Mouse (Mus musculus): ENCODE data around the gene Theg. TPM values are rescaled to one million over a fixed set of nuclear protein-coding genes. Genes with fewer than 3 reads are reported as not detected.

Gene Theg
- polyA plus RNA-seq, 1 experiment from 2014 or later: 0.37 TPM

DNA sequence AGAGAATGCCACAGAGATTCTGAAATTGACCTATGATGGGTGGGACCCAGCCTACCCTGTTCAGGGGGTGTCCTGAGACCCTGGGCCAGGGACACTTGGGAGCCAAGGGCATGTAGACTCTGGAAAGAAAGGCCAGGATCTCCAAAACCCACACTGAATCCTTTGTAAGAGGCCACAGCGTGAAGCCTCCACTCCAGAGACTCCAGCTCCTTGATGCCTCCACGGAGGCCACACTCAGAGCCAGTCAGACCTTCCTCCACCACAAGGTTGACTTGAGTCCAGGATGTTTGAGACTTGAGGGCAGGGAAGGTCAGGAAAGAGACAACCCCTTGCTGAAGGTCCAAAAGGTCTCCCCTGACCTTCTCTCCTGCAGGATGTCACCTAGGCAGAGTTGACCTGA lies 52.7 kb downstream of the Theg start:
- Histone ChIP-seq H3K4me3 (replicated peaks) (no peak overlapping the region), H3K27me3 (replicated peaks) (no peaks in the 10 kb centered on the region), H3K4me1 (peaks cover 15% of the 10 kb centered on the region), H3K27ac (replicated peaks) (no peak overlapping the region), H3K9ac (replicated peaks) (no peak overlapping the region), H3K9me3 (replicated peaks) (no peaks in the 10 kb centered on the region), H3K36me3 (peaks cover 8% of the 10 kb centered on the region; the same call in 1 of the 2 replicates), H3K4me2 (peak overlapping the region; percentile 94; the same call in 1 of the 2 replicates)
- ATAC-seq (ENCODE audit: low FRiP score): no peak
- WGBS: 83% methylated on average over 2 of the region's 2 CpGs

DNA sequence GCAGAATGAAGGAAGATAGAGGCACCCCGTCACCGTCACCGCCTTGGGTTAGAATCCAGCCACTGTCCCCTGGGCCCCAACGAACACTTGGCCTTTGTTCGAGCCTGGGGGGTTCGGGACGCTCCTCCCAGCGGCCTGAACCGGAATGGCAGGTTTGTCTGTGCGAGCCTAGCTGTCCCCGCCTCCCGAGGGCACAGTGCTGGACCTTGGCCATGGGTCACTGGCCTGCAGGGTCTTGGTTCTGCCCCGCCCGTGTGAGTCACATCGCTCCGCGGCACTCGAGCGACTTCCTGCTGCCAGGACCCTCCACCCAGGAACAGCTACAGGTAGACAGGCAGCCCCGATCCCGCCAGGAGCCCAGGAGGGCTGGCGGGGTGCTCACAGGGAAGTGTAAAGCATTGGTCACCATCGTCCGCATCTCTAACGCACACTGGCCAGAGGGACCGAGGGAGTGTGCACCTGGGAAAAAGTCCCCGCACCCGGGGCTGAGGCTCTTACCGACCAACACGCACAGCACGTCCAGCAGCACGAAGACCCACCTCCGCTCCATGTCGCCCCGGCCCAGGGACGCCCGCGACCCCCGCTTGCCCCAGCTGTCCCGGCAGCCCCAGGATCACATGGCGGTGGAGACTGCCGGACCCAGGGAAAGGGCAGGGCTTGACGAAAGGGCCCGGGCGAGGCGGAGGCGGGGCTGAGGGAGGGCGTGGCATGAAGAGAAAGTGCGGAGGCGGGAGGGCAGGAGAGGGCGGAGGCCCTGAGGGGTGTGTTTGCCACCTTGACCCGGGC lies 53.8 kb downstream of the Theg start, which contains the start of gene Plpp2:
Gene Plpp2, minus strand, starts transcription at position 671 of the 786 bp plus-strand sequence.
- peak; percentile 62 for ATAC-seq (ENCODE audit: low FRiP score)
- WGBS: under 1% methylated on average over 52 of the region's 52 CpGs
- Histone ChIP-seq H3K9me3 (replicated peaks) (no peaks in the 10 kb centered on the region), H3K4me2 (peak within 1 kb of the TSS; percentile 94), H3K9ac (replicated peaks) (peak within 1 kb of the TSS; percentile 60), H3K36me3 (no peaks in the 10 kb centered on the region), H3K27me3 (replicated peaks) (no peaks in the 10 kb centered on the region), H3K4me1 (peaks cover 15% of the 10 kb centered on the region), H3K4me3 (replicated peaks) (peak within 1 kb of the TSS; percentile 60), H3K27ac (replicated peaks) (no peak within 1 kb of the TSS)

DNA sequence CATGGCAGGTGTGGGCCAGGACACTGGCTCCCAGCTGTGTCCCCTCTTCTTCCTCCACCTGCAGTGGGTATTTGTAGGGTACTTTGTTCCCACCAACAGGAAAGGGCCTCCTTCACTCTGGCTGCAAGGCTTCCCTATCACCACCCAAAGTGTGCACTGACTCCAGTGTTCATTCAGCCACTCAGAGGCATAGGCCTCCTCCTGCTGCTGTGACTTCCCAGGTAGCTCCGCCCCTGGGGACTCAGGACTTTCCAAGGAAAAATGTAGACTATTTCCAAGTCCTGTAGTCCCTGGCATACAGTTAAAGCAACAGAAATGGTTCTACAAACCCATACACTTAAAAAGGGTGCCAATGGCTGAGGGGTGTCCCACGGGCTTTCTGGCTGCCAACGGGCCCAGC lies 54.5 kb downstream of the Theg start:
- no peaks in the 10 kb centered on the region for H3K36me3 ChIP-seq
- peaks cover 15% of the 10 kb centered on the region for H3K4me1 ChIP-seq
- H3K4me2 ChIP-seq: peak overlapping the region; percentile 94
- H3K9ac ChIP-seq (replicated peaks): peak overlapping the region; percentile 60
- H3K4me3 ChIP-seq (replicated peaks): peak overlapping the region; percentile 60
- WGBS: 27% methylated on average over 3 of the region's 3 CpGs
- no peak overlapping the region for H3K27ac ChIP-seq (replicated peaks)
- H3K9me3 ChIP-seq (replicated peaks): no peaks in the 10 kb centered on the region
- no peak; the same call in 1 of the 2 replicates for ATAC-seq (ENCODE audit: low FRiP score)
- no peaks in the 10 kb centered on the region for H3K27me3 ChIP-seq (replicated peaks)

DNA sequence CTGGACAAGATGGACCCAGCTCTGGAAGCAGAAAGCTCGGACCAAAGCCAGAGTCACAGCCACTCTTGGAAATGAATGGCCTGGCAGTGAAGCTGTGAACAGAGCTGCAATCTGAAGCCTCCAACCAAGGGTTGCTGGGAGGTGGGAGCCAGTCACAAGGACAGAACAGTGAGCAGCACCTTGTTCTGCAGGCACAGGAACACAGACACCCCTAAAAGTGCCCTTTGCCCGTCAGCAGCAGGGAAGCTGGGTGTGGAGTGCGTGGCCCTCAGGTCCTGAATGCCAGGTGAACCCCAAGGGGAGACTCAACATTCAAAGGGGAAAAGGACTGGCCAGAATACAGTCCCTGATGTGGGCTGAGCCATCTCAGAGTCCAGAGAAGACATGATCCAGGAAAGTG lies 55.5 kb downstream of the Theg start:
- Histone ChIP-seq H3K27ac (replicated peaks) (no peak overlapping the region), H3K4me3 (replicated peaks) (no peak overlapping the region), H3K27me3 (replicated peaks) (no peaks in the 10 kb centered on the region), H3K9ac (replicated peaks) (no peak overlapping the region), H3K9me3 (replicated peaks) (no peaks in the 10 kb centered on the region), H3K4me2 (no peak overlapping the region), H3K36me3 (peaks cover 4% of the 10 kb centered on the region), H3K4me1 (peaks cover 15% of the 10 kb centered on the region)
- 89% methylated on average over 3 of the region's 3 CpGs for WGBS
- ATAC-seq (ENCODE audit: low FRiP score): no peak

DNA sequence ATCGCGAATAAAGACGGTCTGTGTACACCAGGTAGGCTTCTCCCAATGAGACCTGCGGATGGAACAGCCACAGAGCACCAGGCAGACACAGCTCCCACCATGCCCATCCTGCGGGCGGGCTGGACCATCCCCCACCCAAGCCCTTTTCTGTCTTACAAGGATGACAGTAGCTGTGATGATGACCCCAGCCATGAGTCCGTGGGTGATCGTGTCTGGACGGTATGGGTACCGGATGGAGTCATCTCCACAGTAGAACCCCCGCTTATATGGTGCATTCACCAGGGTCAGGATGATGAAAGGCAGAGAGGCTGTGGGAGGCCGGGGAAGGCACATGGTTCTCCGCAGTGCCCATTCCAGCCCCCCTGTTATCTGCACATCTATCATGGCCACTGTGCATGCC lies 56.4 kb downstream of the Theg start:
- Histone ChIP-seq H3K27ac (replicated peaks) (no peak overlapping the region), H3K4me2 (no peak overlapping the region), H3K36me3 (peaks cover 6% of the 10 kb centered on the region), H3K9me3 (replicated peaks) (no peaks in the 10 kb centered on the region), H3K4me3 (replicated peaks) (no peak overlapping the region), H3K4me1 (peaks cover 15% of the 10 kb centered on the region), H3K9ac (replicated peaks) (no peak overlapping the region), H3K27me3 (replicated peaks) (no peaks in the 10 kb centered on the region)
- no peak for ATAC-seq (ENCODE audit: low FRiP score)
- WGBS: 96% methylated on average over 13 of the region's 13 CpGs

DNA sequence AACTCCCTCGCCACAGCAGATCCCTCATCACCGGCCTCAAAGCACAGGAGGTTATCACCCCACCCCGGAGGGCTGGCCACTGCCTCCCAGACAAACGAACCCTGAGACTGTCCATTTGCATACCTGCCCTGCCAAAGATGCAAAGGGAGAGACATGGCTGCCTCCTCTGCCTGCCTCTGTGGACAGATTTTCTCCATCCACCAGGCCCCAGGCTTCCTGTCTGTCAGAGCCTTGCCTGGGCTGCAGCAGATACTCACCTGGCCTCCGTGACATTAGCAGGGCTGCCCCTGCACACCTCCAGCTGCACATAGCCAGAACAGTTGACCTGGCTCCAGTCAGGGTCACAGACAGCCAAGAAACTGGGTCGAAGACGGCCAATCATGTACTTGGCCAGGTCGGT lies 56.9 kb downstream of the Theg start:
- no peak overlapping the region for H3K27ac ChIP-seq (replicated peaks)
- H3K4me1 ChIP-seq: peaks cover 15% of the 10 kb centered on the region
- no peak overlapping the region for H3K9ac ChIP-seq (replicated peaks)
- H3K4me2 ChIP-seq: no peak overlapping the region
- H3K9me3 ChIP-seq (replicated peaks): no peaks in the 10 kb centered on the region
- H3K36me3 ChIP-seq: peaks cover 6% of the 10 kb centered on the region
- ATAC-seq (ENCODE audit: low FRiP score): no peak
- H3K4me3 ChIP-seq (replicated peaks): no peak overlapping the region
- 69% methylated on average over 8 of the region's 8 CpGs for WGBS
- no peaks in the 10 kb centered on the region for H3K27me3 ChIP-seq (replicated peaks)

DNA sequence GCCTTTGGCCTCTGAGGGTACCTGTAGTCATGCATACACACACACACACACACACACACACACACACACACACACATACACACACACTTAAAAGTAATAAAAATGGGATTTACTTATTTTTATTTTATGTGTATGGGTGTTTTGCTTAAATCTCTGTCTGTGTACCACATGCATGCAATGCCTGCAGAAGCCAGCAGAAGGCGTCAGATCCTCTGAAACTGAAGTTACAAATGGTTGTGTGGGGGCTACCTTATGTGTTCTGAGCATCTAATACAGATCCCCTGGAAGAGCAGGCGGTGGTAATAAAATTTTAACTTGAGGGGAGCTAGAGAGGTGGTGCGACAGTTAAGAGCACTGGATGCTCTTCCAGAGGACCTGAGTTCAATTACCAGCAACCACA lies 59.0 kb downstream of the Theg start:
- 78% methylated on average over 3 of the region's 3 CpGs for WGBS
- ATAC-seq (ENCODE audit: low FRiP score): no peak
- H3K27ac ChIP-seq (replicated peaks): no peak overlapping the region
- H3K36me3 ChIP-seq: peaks cover 6% of the 10 kb centered on the region
- no peaks in the 10 kb centered on the region for H3K27me3 ChIP-seq (replicated peaks)
- no peak overlapping the region for H3K9ac ChIP-seq (replicated peaks)
- H3K4me1 ChIP-seq: peaks cover 6% of the 10 kb centered on the region
- H3K9me3 ChIP-seq (replicated peaks): no peaks in the 10 kb centered on the region
- H3K4me2 ChIP-seq: no peak overlapping the region
- H3K4me3 ChIP-seq (replicated peaks): no peak overlapping the region

DNA sequence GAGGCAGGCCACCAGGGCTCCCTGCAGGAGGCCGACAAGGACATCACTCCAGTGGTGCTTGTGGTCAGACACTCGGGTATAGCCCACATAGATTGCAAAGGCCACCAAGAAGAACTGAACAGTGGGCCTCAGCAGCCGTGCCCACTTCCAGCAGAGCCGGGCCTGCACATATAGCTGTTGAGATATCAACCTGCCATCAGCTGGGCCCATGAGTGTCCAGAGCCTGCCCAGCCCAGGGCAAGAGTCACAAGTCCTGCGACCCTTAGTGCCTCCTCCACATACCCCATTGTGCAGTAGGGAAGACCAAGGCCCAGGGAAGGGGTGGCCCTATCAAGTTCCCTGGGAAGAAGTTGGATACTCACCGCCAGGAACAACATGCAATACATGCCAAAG lies 59.7 kb downstream of the Theg start:
- whole genome bisulfite sequencing: 92% methylated on average over 6 of the region's 6 CpGs
- H3K9ac ChIP-seq (replicated peaks): no peak overlapping the region
- no peaks in the 10 kb centered on the region for H3K4me1 ChIP-seq
- H3K36me3 ChIP-seq: peaks cover 6% of the 10 kb centered on the region
- no peak overlapping the region for H3K4me3 ChIP-seq (replicated peaks)
- no peak overlapping the region for H3K27ac ChIP-seq (replicated peaks)
- H3K9me3 ChIP-seq (replicated peaks): no peaks in the 10 kb centered on the region
- H3K4me2 ChIP-seq: no peak overlapping the region
- ATAC-seq (ENCODE audit: low FRiP score): no peak
- no peaks in the 10 kb centered on the region for H3K27me3 ChIP-seq (replicated peaks)

DNA sequence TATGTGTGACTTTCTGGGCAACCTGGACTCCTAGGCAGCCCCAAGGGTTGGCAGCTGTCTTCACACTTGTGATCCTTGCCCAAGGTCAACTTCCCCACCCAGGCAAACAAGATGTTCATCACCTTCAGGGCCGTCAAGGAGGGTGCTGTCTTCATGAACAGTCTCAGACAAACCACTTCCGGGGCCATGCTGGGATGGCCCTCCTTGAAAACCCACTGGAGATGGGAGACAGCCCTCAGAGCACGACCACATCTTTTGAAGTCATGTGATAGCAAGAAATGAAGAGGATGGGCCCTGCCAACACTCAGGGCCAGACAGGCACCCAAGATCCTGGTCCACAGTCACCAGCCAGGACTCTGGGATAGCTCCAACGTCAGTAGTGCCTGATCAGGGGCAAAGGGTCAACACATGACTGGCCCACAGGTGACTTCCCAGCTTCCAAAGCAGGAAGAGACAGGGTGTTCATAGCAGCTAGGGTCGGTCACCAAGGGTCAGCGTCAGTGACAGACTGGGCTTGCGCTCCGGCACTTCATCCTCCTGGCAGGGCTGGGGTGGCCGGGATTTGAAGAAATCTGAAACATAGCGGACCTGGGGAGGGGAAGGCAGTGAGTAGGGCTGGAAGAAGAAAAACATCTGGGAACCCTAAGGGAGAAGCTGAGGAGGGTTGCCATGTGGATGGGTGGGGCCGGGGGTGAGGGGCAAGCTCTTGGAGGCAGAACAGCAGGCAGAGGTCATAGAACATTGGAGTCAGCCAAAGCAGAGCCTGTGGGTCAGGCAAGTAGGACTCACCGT lies 60.3 kb downstream of the Theg start:
- Histone ChIP-seq H3K36me3 (peaks cover 6% of the 10 kb centered on the region), H3K27me3 (replicated peaks) (no peaks in the 10 kb centered on the region), H3K4me3 (replicated peaks) (no peak overlapping the region), H3K4me2 (no peak overlapping the region), H3K4me1 (no peaks in the 10 kb centered on the region), H3K27ac (replicated peaks) (no peak overlapping the region), H3K9ac (replicated peaks) (no peak overlapping the region), H3K9me3 (replicated peaks) (no peaks in the 10 kb centered on the region)
- 94% methylated on average over 12 of the region's 12 CpGs for WGBS
- ATAC-seq (ENCODE audit: low FRiP score): no peak

Small RNAs within 50 kb of the gene (microRNA-seq; reads per million reads assigned to microRNA genes)
- not detected for gene Mir6909

Other genes starting within 250 kb of the Theg start
- gene Vmn2r82, start 230.8 kb downstream of the Theg start, polyA plus RNA-seq (2015; fragmentation: Nextera tagmentation; extraction: Ambion mirVana): not detected in 2 replicates
- gene Vmn2r83, start 118.6 kb downstream of the Theg start, polyA plus RNA-seq (2015; fragmentation: Nextera tagmentation; extraction: Ambion mirVana): 0.08 TPM in 1 of 2 replicates, not detected in the other
- gene Plpp2, start 53.5 kb downstream of the Theg start, polyA plus RNA-seq (2015; fragmentation: Nextera tagmentation; extraction: Ambion mirVana): 23.7 and 26.2 TPM in 2 replicates
- 61.7 and 68.6 TPM in 2 replicates for gene Mier2, start 32.1 kb downstream of the Theg start, polyA plus RNA-seq (2015; fragmentation: Nextera tagmentation; extraction: Ambion mirVana)
- 0.40 and 0.55 TPM in 2 replicates for gene C2cd4c, start 26.7 kb upstream of the Theg start, polyA plus RNA-seq (2015; fragmentation: Nextera tagmentation; extraction: Ambion mirVana)
- gene Shc2, start 50.6 kb upstream of the Theg start, polyA plus RNA-seq (2015; fragmentation: Nextera tagmentation; extraction: Ambion mirVana): 24.7 and 28.9 TPM in 2 replicates
- 0.14 and 0.17 TPM in 2 replicates for gene Odf3l2, start 58.4 kb upstream of the Theg start, polyA plus RNA-seq (2015; fragmentation: Nextera tagmentation; extraction: Ambion mirVana)
- 1.0 and 4.1 TPM in 2 replicates for gene Madcam1, start 77.2 kb upstream of the Theg start, polyA plus RNA-seq (2015; fragmentation: Nextera tagmentation; extraction: Ambion mirVana)
- gene Tpgs1, start 82.0 kb upstream of the Theg start, polyA plus RNA-seq (2015; fragmentation: Nextera tagmentation; extraction: Ambion mirVana): 109 and 115 TPM in 2 replicates
- gene Cdc34, start 94.9 kb upstream of the Theg start, polyA plus RNA-seq (2015; fragmentation: Nextera tagmentation; extraction: Ambion mirVana): 83.0 and 83.4 TPM in 2 replicates
- 1.1 TPM in 2 replicates for gene Gzmm, start 101.7 kb upstream of the Theg start, polyA plus RNA-seq (2015; fragmentation: Nextera tagmentation; extraction: Ambion mirVana)
- gene Bsg, start 117.2 kb upstream of the Theg start, polyA plus RNA-seq (2015; fragmentation: Nextera tagmentation; extraction: Ambion mirVana): 958 and 1,001 TPM in 2 replicates
- gene Hcn2, start 129.3 kb upstream of the Theg start, polyA plus RNA-seq (2015; fragmentation: Nextera tagmentation; extraction: Ambion mirVana): 2.0 and 3.0 TPM in 2 replicates
- 43.4 TPM in 2 replicates for gene Polrmt, start 159.2 kb upstream of the Theg start, polyA plus RNA-seq (2015; fragmentation: Nextera tagmentation; extraction: Ambion mirVana)
- 2.7 and 3.4 TPM in 2 replicates for gene Fgf22, start 167.7 kb upstream of the Theg start, polyA plus RNA-seq (2015; fragmentation: Nextera tagmentation; extraction: Ambion mirVana)
- 108 and 110 TPM in 2 replicates for gene Rnf126, start 179.6 kb upstream of the Theg start, polyA plus RNA-seq (2015; fragmentation: Nextera tagmentation; extraction: Ambion mirVana)
- 2.6 and 4.5 TPM in 2 replicates for gene Fstl3, start 189.9 kb upstream of the Theg start, polyA plus RNA-seq (2015; fragmentation: Nextera tagmentation; extraction: Ambion mirVana)
- gene Prss57, start 203.6 kb upstream of the Theg start, polyA plus RNA-seq (2015; fragmentation: Nextera tagmentation; extraction: Ambion mirVana): 0.14 and 10.2 TPM in 2 replicates
- gene Palm, start 206.2 kb upstream of the Theg start, polyA plus RNA-seq (2015; fragmentation: Nextera tagmentation; extraction: Ambion mirVana): 227 and 256 TPM in 2 replicates
- 0.33 and 11.5 TPM in 2 replicates for gene Misp, start 233.7 kb upstream of the Theg start, polyA plus RNA-seq (2015; fragmentation: Nextera tagmentation; extraction: Ambion mirVana)

Measured in neural tube, embryonic 15.5 days (tissue).